Mouse (Mus musculus): ENCODE results near the gene B3gnt9. TPM values are rescaled to one million over a fixed set of nuclear protein-coding genes. Genes with fewer than 3 reads are reported as not detected.

Gene B3gnt9
- total and polyA plus RNA-seq, 3 experiments, result 2.7 to 4.7 TPM; not detected in 1

DNA sequence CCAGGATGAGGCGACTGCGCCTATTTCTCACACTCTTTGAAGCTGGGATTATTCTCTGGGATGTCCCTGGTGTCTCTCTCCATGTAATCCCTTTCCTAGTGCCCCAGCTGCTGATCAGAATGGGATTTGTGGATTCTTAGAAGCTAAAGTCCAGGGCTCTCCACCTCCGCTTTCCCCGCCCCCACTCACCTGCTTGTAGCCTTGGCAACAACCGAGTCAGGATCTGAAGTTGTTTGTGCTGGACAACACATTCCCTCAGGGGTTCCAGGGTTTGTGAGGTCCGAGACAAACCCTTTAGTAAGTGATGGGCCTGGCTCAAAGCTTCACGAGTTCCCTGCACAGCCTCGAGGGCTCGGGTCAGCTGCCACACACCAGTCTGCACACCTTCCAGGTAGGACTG, 39.8 kb upstream of the B3gnt9 start:
- Histone ChIP-seq H3K27me3 (ENCODE audit: control insufficient read depth in 1 of 2, insufficient read depth in 2 of 2, low read length in 2 of 2) (no peaks in the 10 kb centered on the region), H3K36me3 (ENCODE audit: control insufficient read depth in 1 of 2, insufficient read depth in 2 of 2, low read length in 2 of 2) (peaks cover 0 to 10% of the 10 kb centered on the region in 2 experiments; a peak in 3 of 4 replicates), H3K4me3 (ENCODE audit: control insufficient read depth in 1 of 2, insufficient read depth in 1 of 2, low read depth in 2 of 2, low read length in 2 of 2) (no peak overlapping the region), H3K27ac (ENCODE audit: control insufficient read depth, low read depth, low read length) (no peak overlapping the region), H3K79me2 (ENCODE audit: control insufficient read depth, insufficient read depth, low read length, poor library complexity) (peaks cover 22% of the 10 kb centered on the region), H3K9me3 (replicated peaks; ENCODE audit: insufficient read depth, low read length) (no peaks in the 10 kb centered on the region), H3K4me1 (ENCODE audit: control insufficient read depth in 1 of 2, insufficient read depth in 2 of 2, low read length in 2 of 2) (peaks cover 5 to 22% of the 10 kb centered on the region in 2 experiments), H3K9ac (ENCODE audit: control insufficient read depth, low read depth, low read length, poor library complexity, severe bottlenecking) (no peak overlapping the region)
- no peak for DNase-seq (ENCODE audit: low read depth, low spot score)
- no peak for TF ChIP-seq POLR2AphosphoS2 (IDR thresholded peaks at IDR 0.05; ENCODE audit: low read length)
- no peak for TF ChIP-seq POLR2AphosphoS5 (IDR thresholded peaks at IDR 0.05; ENCODE audit: borderline replicate concordance, low read depth, low read length)
- TF ChIP-seq RAD21 (IDR thresholded peaks at IDR 0.05; ENCODE audit: low read depth, low read length), result no peak
- no peak for TF ChIP-seq ELF1 (IDR thresholded peaks at IDR 0.05; ENCODE audit: low read depth, low read length)
- no peak for TF ChIP-seq MYB (IDR thresholded peaks at IDR 0.05; ENCODE audit: low read depth, low read length)
- no peak for TF ChIP-seq MXI1 (IDR thresholded peaks at IDR 0.05; ENCODE audit: low read depth, low read length)
- no peak for TF ChIP-seq MAZ (IDR thresholded peaks at IDR 0.05; ENCODE audit: low read depth, low read length)
- no peak for TF ChIP-seq ETS1 (IDR thresholded peaks at IDR 0.05; ENCODE audit: low read depth, low read length)
- no peak for TF ChIP-seq ZC3H11A (IDR thresholded peaks at IDR 0.05; ENCODE audit: low read depth, low read length)
- TF ChIP-seq KAT2A (conservative IDR thresholded peaks at IDR 0.05; ENCODE audit: low read depth, low read length), result no peak
- no peak for TF ChIP-seq MAFK (IDR thresholded peaks at IDR 0.05; ENCODE audit: borderline replicate concordance, low read depth, low read length)
- TF ChIP-seq GABPA (IDR thresholded peaks at IDR 0.05; ENCODE audit: low read depth, low read length), result no peak
- no peak for TF ChIP-seq SIN3A (IDR thresholded peaks at IDR 0.05; ENCODE audit: low read length)
- no peak for TF ChIP-seq SMC3 (IDR thresholded peaks at IDR 0.05; ENCODE audit: low read depth, low read length)
- TF ChIP-seq BHLHE40 (IDR thresholded peaks at IDR 0.05; ENCODE audit: borderline replicate concordance, low read depth, low read length), result no peak
- no peak for TF ChIP-seq EP300 (IDR thresholded peaks at IDR 0.05; ENCODE audit: low read depth in 1 of 2, low read length in 2 of 2)
- no peak for TF ChIP-seq JUND (IDR thresholded peaks at IDR 0.05; ENCODE audit: low read depth, low read length)
- no peak for TF ChIP-seq USF2 (IDR thresholded peaks at IDR 0.05; ENCODE audit: borderline replicate concordance in 1 of 2, insufficient read depth in 1 of 2, low read depth in 1 of 2, low read length in 2 of 2)
- no peak for TF ChIP-seq TAL1 (IDR thresholded peaks at IDR 0.05; ENCODE audit: low read length)
- TF ChIP-seq CHD1 (IDR thresholded peaks at IDR 0.05; ENCODE audit: low read depth, low read length), result no peak

GRCm38 (mm10) chr8:105293405-105293804, 38.5 kb upstream of the B3gnt9 start:
- Histone ChIP-seq H3K27me3 (ENCODE audit: control insufficient read depth in 1 of 2, insufficient read depth in 2 of 2, low read length in 2 of 2) (no peaks in the 10 kb centered on the region), H3K36me3 (ENCODE audit: control insufficient read depth in 1 of 2, insufficient read depth in 2 of 2, low read length in 2 of 2) (peaks cover 0 to 2% of the 10 kb centered on the region in 2 experiments; a peak in 1 of 4 replicates), H3K27ac (ENCODE audit: control insufficient read depth, low read depth, low read length) (no peak overlapping the region), H3K79me2 (ENCODE audit: control insufficient read depth, insufficient read depth, low read length, poor library complexity) (peaks cover 10% of the 10 kb centered on the region), H3K4me1 (ENCODE audit: control insufficient read depth in 1 of 2, insufficient read depth in 2 of 2, low read length in 2 of 2) (peaks cover 3 to 18% of the 10 kb centered on the region in 2 experiments), H3K4me3 (ENCODE audit: control insufficient read depth in 1 of 2, insufficient read depth in 1 of 2, low read depth in 2 of 2, low read length in 2 of 2) (no peak overlapping the region), H3K9me3 (replicated peaks; ENCODE audit: insufficient read depth, low read length) (no peaks in the 10 kb centered on the region), H3K9ac (ENCODE audit: control insufficient read depth, low read depth, low read length, poor library complexity, severe bottlenecking) (no peak overlapping the region)
- DNase-seq (ENCODE audit: low read depth, low spot score), result no peak
- TF ChIP-seq RCOR1 (IDR thresholded peaks at IDR 0.05; ENCODE audit: low read depth, low read length) (no peak), SIN3A (IDR thresholded peaks at IDR 0.05; ENCODE audit: low read length) (no peak), UBTF (IDR thresholded peaks at IDR 0.05; ENCODE audit: borderline replicate concordance, insufficient read depth, low read depth, low read length) (no peak), ZKSCAN1 (IDR thresholded peaks at IDR 0.05; ENCODE audit: low read depth, low read length) (no peak), CTCF (IDR thresholded peaks at IDR 0.05 in 2 of 3, conservative IDR thresholded peaks at IDR 0.05 in 1 of 3; ENCODE audit: control insufficient read depth in 1 of 3, insufficient read depth in 1 of 3, low read depth in 2 of 3, low read length in 3 of 3, poor library complexity in 1 of 3, severe bottlenecking in 1 of 3) (no peak), SMC3 (IDR thresholded peaks at IDR 0.05; ENCODE audit: low read depth, low read length) (no peak), E2F4 (IDR thresholded peaks at IDR 0.05; ENCODE audit: borderline replicate concordance, low read depth, low read length) (no peak), ZMIZ1 (IDR thresholded peaks at IDR 0.05; ENCODE audit: low read depth, low read length) (no peak), POLR2A (IDR thresholded peaks at IDR 0.05; ENCODE audit: control insufficient read depth in 1 of 2, insufficient read depth in 1 of 2, low read depth in 1 of 2, low read length in 2 of 2, poor library complexity in 1 of 2) (no peak), MEF2A (IDR thresholded peaks at IDR 0.05; ENCODE audit: extremely low read depth, insufficient replicate concordance, low read depth, low read length, poor library complexity, severe bottlenecking) (no peak)

Measured in MEL (cell line).